Mouse (Mus musculus) limb, embryonic 15.5 days (tissue): ENCODE measurements around the gene Wdr82. TPM values are rescaled to one million over a fixed set of nuclear protein-coding genes. Genes with fewer than 3 reads are reported as not detected.

Experiments
- ATAC-seq: fragments of 200-750 bp; cut with Nextera tagmentation; 2 replicates; pipeline ENCODE4 v1.8.0; 2017; ENCODE audit warnings: low read depth, moderate TSS enrichment; ENCODE audit not compliant: insufficient number of reproducible peaks, low FRiP score, low TSS enrichment
- H3K27ac ChIP-seq: fragments of 300-500 bp; sonication (generic); 2 replicates; pipeline ENCODE4 v1.5.1; 2015; ENCODE audit warnings: moderate library complexity, mild to moderate bottlenecking, inconsistent platforms
- H3K27me3 ChIP-seq: fragments of 300-500 bp; sonication (generic); 2 replicates; pipeline ENCODE4 v1.6.1; 2015; ENCODE audit warnings: inconsistent platforms
- H3K36me3 ChIP-seq: fragments of 300-500 bp; sonication (generic); 2 replicates; pipeline ENCODE4 v1.6.1; 2015; ENCODE audit warnings: inconsistent platforms
- H3K4me1 ChIP-seq: fragments of 300-500 bp; sonication (generic); 2 replicates; pipeline ENCODE4 v1.6.1; 2015; ENCODE audit warnings: inconsistent platforms
- H3K4me2 ChIP-seq: fragments of 300-500 bp; sonication (generic); 2 replicates; pipeline ENCODE4 v1.6.1; 2015; ENCODE audit warnings: mild to moderate bottlenecking, inconsistent platforms
- H3K4me3 ChIP-seq: fragments of 300-500 bp; sonication (generic); 2 replicates; pipeline ENCODE4 v1.5.1; 2015; ENCODE audit warnings: mild to moderate bottlenecking, inconsistent platforms
- H3K9ac ChIP-seq: fragments of 300-500 bp; sonication (generic); 2 replicates; pipeline ENCODE4 v1.6.1; 2015; ENCODE audit warnings: inconsistent platforms
- H3K9me3 ChIP-seq: fragments of 300-500 bp; sonication (generic); 2 replicates; pipeline ENCODE4 v1.6.1; 2016; ENCODE audit warnings: inconsistent platforms
- WGBS: fragments of 180-500 bp; shearing (Covaris S2); methylation state at CpG from one replicate; pipeline ENCODE4 v1.1.7; 2015; 5-methylcytosine and 5-hydroxymethylcytosine counted together
- microRNA counts: library from miRNA; unstranded; fragments of <30 nt; microRNA quantifications from one replicate; lab custom pipeline; 2016
- microRNA-seq: library from miRNA; unstranded; fragments of <30 nt; microRNA quantifications from one replicate; pipeline ENCODE4, GENCODE M21; 2016
- polyA plus RNA-seq: library from polyadenylated mRNA; unstranded; fragments of >200 nt; fragmentation: Nextera tagmentation; extraction: Ambion mirVana; gene quantifications from 2 replicates; pipeline ENCODE4 v1.2.1, GENCODE M21; 2015

The Wdr82 gene
- polyA plus RNA-seq, 1 experiment from 2014 or later: 29.2 TPM

DNA sequence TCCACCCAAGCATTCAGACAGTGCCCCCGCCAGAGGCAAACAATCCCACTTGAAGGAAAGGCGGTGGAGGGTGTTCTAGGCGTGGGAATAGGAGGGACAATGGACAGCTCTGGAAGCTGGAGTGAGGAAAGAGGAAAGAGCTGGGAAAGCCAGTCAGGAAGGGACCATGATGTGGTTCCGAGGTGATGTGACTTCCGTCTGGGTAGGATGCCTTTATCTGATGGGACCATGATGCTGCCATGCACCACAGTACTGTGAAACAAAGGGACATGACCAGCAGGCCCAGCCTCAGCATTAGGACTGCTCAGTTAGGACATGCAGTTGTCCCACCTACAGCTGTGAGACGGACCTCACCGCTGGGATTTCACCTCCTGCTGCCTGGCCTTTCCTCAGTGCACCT is 60.5 kb downstream of the Wdr82 start:
- Histone ChIP-seq H3K9ac (no peak overlapping the region), H3K9me3 (no peaks in the 10 kb centered on the region), H3K27me3 (peaks cover 7% of the 10 kb centered on the region), H3K36me3 (peaks cover 37% of the 10 kb centered on the region), H3K27ac (no peak overlapping the region), H3K4me1 (peaks cover 4% of the 10 kb centered on the region), H3K4me3 (no peak overlapping the region), H3K4me2 (no peak overlapping the region)
- WGBS: 76% methylated on average over 7 of the region's 7 CpGs
- no peak for ATAC-seq

DNA sequence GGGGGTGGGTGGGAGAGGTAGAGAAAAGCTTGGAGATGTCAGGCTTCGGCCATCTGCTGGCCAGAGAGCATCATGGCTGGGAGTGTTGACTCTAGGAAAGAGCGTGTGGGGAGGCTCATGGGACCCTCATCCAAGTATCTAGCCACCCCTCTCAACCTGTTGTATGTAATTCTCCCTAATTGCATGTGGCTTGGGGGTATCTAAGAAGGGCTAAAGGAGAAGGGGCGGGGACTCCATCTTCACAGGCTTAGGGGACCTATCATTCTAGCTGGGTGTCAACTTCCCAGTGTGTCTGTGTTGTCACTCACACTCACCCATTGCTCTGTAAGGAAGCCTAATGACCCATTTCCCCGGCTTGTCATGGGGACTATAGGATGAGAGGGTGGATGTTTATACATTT is 61.1 kb downstream of the Wdr82 start:
- Histone ChIP-seq H3K4me1 (no peaks in the 10 kb centered on the region), H3K9ac (no peak overlapping the region), H3K27ac (no peak overlapping the region), H3K4me2 (no peak overlapping the region), H3K27me3 (0 out of 2 replicates have a peak, but pooled peaks cover 4% of the 10 kb centered on the region), H3K36me3 (peaks cover 43% of the 10 kb centered on the region), H3K9me3 (no peaks in the 10 kb centered on the region), H3K4me3 (no peak overlapping the region)
- ATAC-seq: no peak
- WGBS: 85% methylated on average over 4 of the region's 4 CpGs

DNA sequence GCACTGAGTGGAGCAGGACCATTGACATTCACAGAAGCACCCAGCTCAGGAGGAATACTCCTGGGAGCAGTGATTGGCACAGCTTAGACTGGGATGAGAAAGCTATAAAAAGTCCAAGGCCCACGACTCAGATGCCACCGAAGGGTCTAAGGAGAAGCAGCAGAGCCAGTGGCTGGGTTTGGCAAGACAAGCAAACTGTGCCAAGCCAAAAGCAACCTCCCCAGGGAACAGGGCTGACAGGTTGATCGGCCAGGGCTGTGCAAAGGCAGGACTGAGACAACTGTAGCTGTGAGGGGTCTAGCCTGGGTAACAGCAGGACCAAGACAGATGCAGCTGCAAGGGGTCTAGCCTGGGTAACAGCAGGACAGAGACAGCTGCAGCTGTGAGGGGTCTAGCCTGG is 62.2 kb downstream of the Wdr82 start:
- H3K4me1 ChIP-seq: no peaks in the 10 kb centered on the region
- H3K27ac ChIP-seq: no peak overlapping the region
- H3K27me3 ChIP-seq: no peaks in the 10 kb centered on the region
- ATAC-seq: peak; percentile 22; the same call in 1 of the 2 replicates
- 90% methylated on average over 3 of the region's 3 CpGs for WGBS
- H3K4me2 ChIP-seq: no peak overlapping the region
- H3K4me3 ChIP-seq: no peak overlapping the region
- no peaks in the 10 kb centered on the region for H3K9me3 ChIP-seq
- no peak overlapping the region for H3K9ac ChIP-seq
- H3K36me3 ChIP-seq: peaks cover 55% of the 10 kb centered on the region

DNA sequence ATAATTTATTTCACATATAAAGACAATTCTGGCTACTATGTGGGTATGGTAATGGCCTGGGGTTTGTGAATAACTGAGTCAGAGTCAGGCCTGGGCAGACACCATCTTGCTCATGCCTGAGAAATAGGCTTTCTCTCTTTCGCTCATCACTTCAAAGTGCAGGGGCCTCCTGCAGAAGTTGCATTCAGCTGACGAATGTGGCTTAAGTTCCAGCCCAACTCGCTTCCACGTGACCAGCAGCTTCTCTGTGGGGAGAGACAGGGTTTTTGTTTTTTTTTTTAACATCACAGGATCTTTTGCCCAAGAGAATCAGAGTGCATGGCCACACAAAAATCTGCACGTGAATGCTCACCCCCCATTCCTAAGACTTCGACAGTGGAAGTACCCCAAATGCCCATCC is 63.2 kb downstream of the Wdr82 start:
- ATAC-seq: no peak
- H3K4me1 ChIP-seq: no peaks in the 10 kb centered on the region

DNA sequence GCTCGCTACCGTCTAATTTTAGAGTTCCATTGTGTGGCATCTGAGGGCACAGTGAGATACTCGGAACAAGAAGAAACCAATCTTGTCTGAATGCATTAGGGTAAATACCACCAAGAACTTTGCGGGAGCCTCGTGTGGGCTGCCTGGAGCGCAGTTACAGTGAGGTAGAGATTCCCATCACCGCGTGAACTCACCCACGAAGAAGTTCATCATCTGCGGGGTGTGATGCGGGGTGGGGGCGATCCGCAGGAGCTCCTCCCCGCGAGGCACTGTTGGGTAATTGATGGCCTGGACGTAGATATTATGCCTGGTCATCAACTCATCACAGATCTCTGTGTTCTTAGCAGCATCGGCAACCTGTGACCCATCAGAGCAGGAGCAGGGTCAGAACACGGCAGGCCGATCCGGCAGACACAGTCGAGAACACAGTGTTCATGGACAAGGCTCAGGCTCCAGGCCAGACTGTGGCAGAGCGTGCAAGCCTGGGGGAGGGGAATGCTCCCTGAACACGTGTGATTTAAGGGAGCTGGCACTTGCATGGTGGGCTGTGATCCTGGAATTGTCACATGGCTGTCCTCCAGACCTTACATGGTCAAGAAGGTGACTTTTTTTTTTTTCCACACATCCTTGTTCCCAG is 64.6 kb downstream of the Wdr82 start:
- WGBS: 87% methylated on average over 23 of the region's 23 CpGs
- ATAC-seq: no peak
- Histone ChIP-seq H3K4me3 (no peak overlapping the region), H3K36me3 (peaks cover 77% of the 10 kb centered on the region), H3K9me3 (no peaks in the 10 kb centered on the region), H3K27ac (no peak overlapping the region), H3K27me3 (no peaks in the 10 kb centered on the region), H3K9ac (no peak overlapping the region), H3K4me2 (no peak overlapping the region), H3K4me1 (no peaks in the 10 kb centered on the region)

More for the DNA sequence above, 63.2 kb downstream of the Wdr82 start:
- Histone ChIP-seq H3K4me3 (no peak overlapping the region), H3K4me2 (no peak overlapping the region), H3K27ac (no peak overlapping the region), H3K9ac (no peak overlapping the region), H3K9me3 (no peaks in the 10 kb centered on the region), H3K27me3 (no peaks in the 10 kb centered on the region), H3K36me3 (peaks cover 64% of the 10 kb centered on the region)
- WGBS: 75% methylated on average over 6 of the region's 6 CpGs

DNA sequence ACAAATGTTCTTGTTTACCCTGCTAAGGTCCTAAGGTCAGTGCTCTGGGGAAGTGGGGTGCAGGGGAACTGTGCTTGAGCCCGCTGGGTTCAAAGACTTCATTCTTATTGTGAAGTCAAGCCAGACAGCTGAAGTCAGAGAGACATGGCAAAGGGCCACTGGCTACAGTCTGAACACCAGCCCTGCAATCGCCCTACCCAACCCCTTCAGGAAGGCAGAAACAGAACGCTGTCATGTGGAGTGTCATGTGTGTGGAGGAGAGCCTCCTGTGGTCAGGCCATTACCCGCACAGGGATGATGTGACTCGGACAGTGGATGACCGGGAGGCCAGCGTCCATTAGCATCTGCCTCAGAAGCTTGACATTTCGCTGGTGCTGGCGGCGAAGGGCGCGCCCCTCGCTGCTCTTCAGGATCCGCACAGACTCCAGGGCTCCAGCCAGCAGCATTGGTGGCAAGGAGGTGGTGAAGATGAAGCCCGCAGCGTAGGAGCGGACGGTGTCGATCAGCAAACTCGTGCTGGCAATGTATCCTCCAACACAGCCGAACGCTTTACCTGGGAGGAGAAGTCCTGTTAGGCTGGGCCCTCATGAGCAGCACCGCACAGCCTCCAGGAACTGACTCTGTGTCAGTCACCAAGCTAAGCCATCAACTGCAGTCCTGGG is 65.6 kb downstream of the Wdr82 start:
- 91% methylated on average over 23 of the region's 23 CpGs for WGBS
- Histone ChIP-seq H3K9ac (no peak overlapping the region), H3K4me3 (no peak overlapping the region), H3K27ac (no peak overlapping the region), H3K9me3 (no peaks in the 10 kb centered on the region), H3K36me3 (peaks cover 87% of the 10 kb centered on the region), H3K27me3 (no peaks in the 10 kb centered on the region), H3K4me1 (no peaks in the 10 kb centered on the region), H3K4me2 (no peak overlapping the region)
- no peak for ATAC-seq

DNA sequence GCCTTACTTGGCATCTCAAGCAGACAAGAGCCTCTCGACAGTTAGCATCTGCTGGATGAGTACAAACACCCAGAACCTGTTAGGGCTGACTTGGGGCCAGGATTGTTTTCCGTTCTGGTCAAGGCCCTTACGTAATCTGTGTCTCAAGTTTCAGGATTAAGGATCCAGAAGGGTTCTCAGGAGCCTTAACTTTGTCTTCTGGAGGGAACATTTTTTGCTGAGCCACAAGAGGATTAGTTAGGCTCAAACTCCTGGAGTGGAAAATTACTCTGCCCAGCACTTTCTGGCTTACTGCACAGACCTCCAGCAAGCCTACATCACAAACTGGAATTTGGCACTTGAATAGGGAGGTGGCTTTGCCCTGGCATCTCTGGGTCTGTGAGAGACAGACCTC is 66.1 kb downstream of the Wdr82 start:
- Histone ChIP-seq H3K36me3 (peaks cover 92% of the 10 kb centered on the region), H3K4me3 (no peak overlapping the region), H3K9me3 (no peaks in the 10 kb centered on the region), H3K27ac (no peak overlapping the region), H3K4me2 (no peak overlapping the region), H3K9ac (no peak overlapping the region), H3K27me3 (no peaks in the 10 kb centered on the region), H3K4me1 (no peaks in the 10 kb centered on the region)
- 74% methylated on average over 3 of the region's 3 CpGs for WGBS
- ATAC-seq: no peak

DNA sequence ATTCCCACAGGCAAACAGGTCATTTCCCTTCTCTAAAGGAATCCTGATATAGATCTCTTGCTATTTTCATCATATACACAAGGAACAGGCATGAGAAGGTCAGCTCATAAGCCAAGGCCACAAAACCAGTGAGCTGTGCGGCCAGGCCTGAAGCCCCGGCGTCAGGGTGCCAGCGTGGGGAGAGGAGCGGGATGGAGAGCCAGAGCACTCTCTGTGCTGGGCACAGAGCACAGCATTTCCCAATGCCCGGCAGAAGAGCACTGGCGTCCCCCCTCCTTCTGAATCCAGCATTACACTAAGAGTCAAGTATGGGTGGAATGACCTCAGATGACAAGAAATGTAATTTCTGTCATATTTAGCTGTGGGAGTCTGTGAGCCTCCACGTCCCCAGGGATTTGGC is 66.7 kb downstream of the Wdr82 start:
- H3K9me3 ChIP-seq: no peaks in the 10 kb centered on the region
- no peak overlapping the region for H3K4me2 ChIP-seq
- H3K4me3 ChIP-seq: no peak overlapping the region
- no peak for ATAC-seq
- H3K4me1 ChIP-seq: no peaks in the 10 kb centered on the region
- peaks cover 98% of the 10 kb centered on the region for H3K36me3 ChIP-seq
- no peak overlapping the region for H3K9ac ChIP-seq
- 89% methylated on average over 8 of the region's 8 CpGs for WGBS
- no peak overlapping the region for H3K27ac ChIP-seq
- no peaks in the 10 kb centered on the region for H3K27me3 ChIP-seq

DNA sequence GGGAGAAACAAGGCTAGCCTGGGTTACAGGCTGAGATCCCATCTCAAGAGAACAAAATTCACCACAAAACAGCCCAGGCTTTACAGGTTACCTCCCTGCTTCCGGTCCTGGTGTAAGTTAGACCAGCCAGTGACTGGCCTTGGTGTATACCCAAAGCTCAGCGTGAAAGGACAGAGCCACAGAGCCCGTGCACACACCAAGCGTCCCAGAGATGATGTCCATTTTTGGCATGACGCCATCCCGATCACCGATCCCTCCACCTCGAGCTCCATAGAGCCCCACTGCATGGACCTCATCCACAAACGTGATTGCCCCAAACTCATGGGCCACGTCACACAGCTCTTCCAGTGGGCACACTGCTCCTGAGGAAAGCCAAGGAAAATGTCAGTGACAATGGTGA is 67.2 kb downstream of the Wdr82 start:
- WGBS: 93% methylated on average over 10 of the region's 10 CpGs
- ATAC-seq: no peak

More for the DNA sequence above, 67.2 kb downstream of the Wdr82 start:
- Histone ChIP-seq H3K4me3 (no peak overlapping the region), H3K9ac (no peak overlapping the region), H3K27me3 (no peaks in the 10 kb centered on the region), H3K4me2 (no peak overlapping the region), H3K27ac (no peak overlapping the region), H3K36me3 (peaks cover 99% of the 10 kb centered on the region), H3K4me1 (0 out of 2 replicates have a peak, but pooled peaks cover under 1% of the 10 kb centered on the region), H3K9me3 (no peaks in the 10 kb centered on the region)

MicroRNA genes within 50 kb of the gene (microRNA counts, 519-probe panel; counts per million panel counts)
- 4,547 counts per million, percentile 97 among the panel's probes with 10 or more counts for microRNA mmu-let-7g (lab: Ali Mortazavi, UCI)

Small RNA genes within 50 kb of the gene (microRNA-seq; reads per million reads assigned to microRNA genes)
- gene Mir135a-1: 1.8 reads per million
- 50,933 reads per million, percentile 99 among the genes with 10 or more reads in this experiment for gene Mirlet7g

Other genes with a start within 250 kb of the Wdr82 start
- gene Col6a5, start 210.3 kb upstream of the Wdr82 start, polyA plus RNA-seq: 0.56 and 0.60 TPM in 2 replicates
- 0.26 and 0.47 TPM in 2 replicates for gene Col6a4, start 74.1 kb upstream of the Wdr82 start, polyA plus RNA-seq
- 2.5 TPM in 2 replicates for gene Glyctk, start 12.8 kb upstream of the Wdr82 start, polyA plus RNA-seq
- gene Ppm1m, start 28.8 kb downstream of the Wdr82 start, polyA plus RNA-seq: 48.6 and 52.2 TPM in 2 replicates
- 60.0 and 68.5 TPM in 2 replicates for gene Twf2, start 32.2 kb downstream of the Wdr82 start, polyA plus RNA-seq
- 0.07 and 0.12 TPM in 2 replicates for gene Tlr9, start 51.7 kb downstream of the Wdr82 start, polyA plus RNA-seq
- gene Alas1, start 77.7 kb downstream of the Wdr82 start, polyA plus RNA-seq: 100 and 110 TPM in 2 replicates
- gene Poc1a, start 110.1 kb downstream of the Wdr82 start, polyA plus RNA-seq: 19.1 and 21.3 TPM in 2 replicates
- 39.0 and 47.0 TPM in 2 replicates for gene Dusp7, start 197.7 kb downstream of the Wdr82 start, polyA plus RNA-seq